Mouse (Mus musculus): Measurements from ENCODE around the gene Ccdc187. TPM values are rescaled to one million over a fixed set of nuclear protein-coding genes. Genes with fewer than 3 reads are reported as not detected.

Gene Ccdc187
- 0.10 and 0.18 TPM in 2 replicates for polyA plus RNA-seq (2015; fragmentation: Nextera tagmentation; extraction: Ambion mirVana)

GRCm38 (mm10) chr2:26294457-26294856 is at the start of gene Ccdc187:
Gene Ccdc187 (minus strand): TSS chr2:26294557.

GRCm38 (mm10) chr2:26315072-26315924 is 20.9 kb upstream of the Ccdc187 start, which contains the start of gene Gpsm1:
Gene Gpsm1 (plus strand): TSS chr2:26315515.

GRCm38 (mm10) chr2:26237290-26237782 is 57.0 kb downstream of the Ccdc187 start, which contains the start of gene Qsox2:
Gene Qsox2 (minus strand): TSS chr2:26237525.

GRCm38 (mm10) chr2:26208126-26208789 is 86.1 kb downstream of the Ccdc187 start, which contains the start of gene Lhx3:
Gene Lhx3 (minus strand): TSS chr2:26208289.

Other genes starting within 250 kb of the Ccdc187 start
- gene Nacc2, start 171.3 kb downstream of the Ccdc187 start, polyA plus RNA-seq (2015; fragmentation: Nextera tagmentation; extraction: Ambion mirVana): 36.0 and 38.7 TPM in 2 replicates
- gene Lhx3, start 86.3 kb downstream of the Ccdc187 start, polyA plus RNA-seq (2015; fragmentation: Nextera tagmentation; extraction: Ambion mirVana): 3.8 and 5.2 TPM in 2 replicates
- gene Qsox2, start 57.0 kb downstream of the Ccdc187 start, polyA plus RNA-seq (2015; fragmentation: Nextera tagmentation; extraction: Ambion mirVana): 12.2 and 13.2 TPM in 2 replicates
- 114 and 134 TPM in 2 replicates for gene Gpsm1, start 21.0 kb upstream of the Ccdc187 start, polyA plus RNA-seq (2015; fragmentation: Nextera tagmentation; extraction: Ambion mirVana)
- gene Dnlz, start 57.6 kb upstream of the Ccdc187 start, polyA plus RNA-seq (2015; fragmentation: Nextera tagmentation; extraction: Ambion mirVana): 28.5 and 29.0 TPM in 2 replicates
- gene Card9, start 66.4 kb upstream of the Ccdc187 start, polyA plus RNA-seq (2015; fragmentation: Nextera tagmentation; extraction: Ambion mirVana): 1.5 and 2.4 TPM in 2 replicates
- 22.5 and 33.1 TPM in 2 replicates for gene Snapc4, start 86.1 kb upstream of the Ccdc187 start, polyA plus RNA-seq (2015; fragmentation: Nextera tagmentation; extraction: Ambion mirVana)
- gene Entr1, start 94.8 kb upstream of the Ccdc187 start, polyA plus RNA-seq (2015; fragmentation: Nextera tagmentation; extraction: Ambion mirVana): 131 and 145 TPM in 2 replicates
- gene Pmpca, start 94.8 kb upstream of the Ccdc187 start, polyA plus RNA-seq (2015; fragmentation: Nextera tagmentation; extraction: Ambion mirVana): 82.0 and 91.0 TPM in 2 replicates
- 16.3 and 18.7 TPM in 2 replicates for gene Inpp5e, start 114.6 kb upstream of the Ccdc187 start, polyA plus RNA-seq (2015; fragmentation: Nextera tagmentation; extraction: Ambion mirVana)
- 11.5 and 12.7 TPM in 2 replicates for gene Sec16a, start 150.7 kb upstream of the Ccdc187 start, polyA plus RNA-seq (2015; fragmentation: Nextera tagmentation; extraction: Ambion mirVana)
- gene Notch1, start 222.1 kb upstream of the Ccdc187 start, polyA plus RNA-seq (2015; fragmentation: Nextera tagmentation; extraction: Ambion mirVana): 9.1 and 10.9 TPM in 2 replicates

All from neural tube, postnatal 0 days (tissue).